Mouse (Mus musculus): ENCODE data around the gene Mrps21. TPM values are rescaled to one million over a fixed set of nuclear protein-coding genes. Genes with fewer than 3 reads are reported as not detected.

The Mrps21 gene
- total and polyA plus RNA-seq, 3 experiments: 251 to 557 (median 317) TPM

DNA sequence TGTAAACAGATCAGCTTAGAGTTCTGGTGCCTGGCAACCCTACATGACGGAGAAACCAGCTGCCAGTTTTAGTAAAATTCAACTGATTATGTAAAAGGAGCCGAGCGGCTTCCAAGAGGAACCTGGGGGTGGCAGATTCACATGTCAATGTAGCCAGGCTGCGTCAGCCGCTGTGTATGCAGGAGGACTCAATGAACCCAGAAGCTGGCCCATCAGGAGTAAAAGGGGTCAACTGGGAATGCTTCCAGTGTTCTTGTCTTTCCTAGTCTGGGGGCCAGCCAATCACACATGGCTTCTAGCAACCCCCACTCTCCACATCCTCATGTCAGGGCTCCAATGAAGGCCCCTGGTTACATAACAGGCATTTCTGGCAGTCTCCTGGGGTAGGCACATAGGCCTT is 6.3 kb downstream of the Mrps21 start:
- TF ChIP-seq MAFK (IDR thresholded peaks at IDR 0.05; ENCODE audit: insufficient replicate concordance, low read length): no peak
- no peak for TF ChIP-seq SMC3 (IDR thresholded peaks at IDR 0.05; ENCODE audit: low read depth, low read length)
- TF ChIP-seq ZNF384 (IDR thresholded peaks at IDR 0.05; ENCODE audit: low read depth, low read length): no peak
- TF ChIP-seq USF2 (conservative IDR thresholded peaks at IDR 0.05; ENCODE audit: low read depth, low read length): no peak
- TF ChIP-seq ZC3H11A (IDR thresholded peaks at IDR 0.05; ENCODE audit: low read depth, low read length): no peak
- no peak for TF ChIP-seq HCFC1 (IDR thresholded peaks at IDR 0.05; ENCODE audit: low read depth, low read length)
- TF ChIP-seq MEF2A (IDR thresholded peaks at IDR 0.05; ENCODE audit: borderline replicate concordance, low read depth, low read length): no peak
- TF ChIP-seq PAX5 (IDR thresholded peaks at IDR 0.05; ENCODE audit: low read length): no peak
- Histone ChIP-seq H3K27ac (ENCODE audit: insufficient read depth, low read depth) (no peak overlapping the region), H3K4me3 (replicated peaks in 1 of 3; ENCODE audit: low read depth in 2 of 3, low read length in 2 of 3, poor library complexity in 1 of 3) (no peak overlapping the region), H3K27me3 (replicated peaks) (no peaks in the 10 kb centered on the region), H3K9me3 (replicated peaks; ENCODE audit: low read length) (no peaks in the 10 kb centered on the region), H3K4me1 (ENCODE audit: control insufficient read depth in 1 of 2, insufficient read depth in 2 of 2) (peaks cover 0 to 7% of the 10 kb centered on the region in 2 experiments; a peak in 2 of 4 replicates), H3K36me3 (replicated peaks in 1 of 2; ENCODE audit: control insufficient read depth in 1 of 2, insufficient read depth in 1 of 2, low read length in 1 of 2) (peaks cover 41 to 81% of the 10 kb centered on the region in 2 experiments), H3K9ac (ENCODE audit: insufficient read depth, low read depth) (no peak overlapping the region), H3K79me2 (replicated peaks; ENCODE audit: control insufficient read depth, extremely low read depth, insufficient read depth, poor library complexity, severe bottlenecking) (peaks cover 11% of the 10 kb centered on the region), H3K4me2 (ENCODE audit: insufficient read depth, low read depth, poor library complexity, severe bottlenecking) (no peak overlapping the region)
- DNase-seq (ENCODE audit: extremely low read depth): no peak
- dilution Hi-C loops (cut with MboI; ENCODE audit: extremely low pct_ligation_motif_present, extremely low pct_unique_long_range_greater_than_20kb, low sequenced_read_pairs): no loop called here
- in situ Hi-C loops (cut with MboI; ENCODE audit: low pct_ligation_motif_present, low pct_unique_long_range_greater_than_20kb, low sequenced_read_pairs): loop anchor here (5.0 kb wide), 1 partner anchor 37 kb away; the partner anchor contains the start of gene Car14

DNA sequence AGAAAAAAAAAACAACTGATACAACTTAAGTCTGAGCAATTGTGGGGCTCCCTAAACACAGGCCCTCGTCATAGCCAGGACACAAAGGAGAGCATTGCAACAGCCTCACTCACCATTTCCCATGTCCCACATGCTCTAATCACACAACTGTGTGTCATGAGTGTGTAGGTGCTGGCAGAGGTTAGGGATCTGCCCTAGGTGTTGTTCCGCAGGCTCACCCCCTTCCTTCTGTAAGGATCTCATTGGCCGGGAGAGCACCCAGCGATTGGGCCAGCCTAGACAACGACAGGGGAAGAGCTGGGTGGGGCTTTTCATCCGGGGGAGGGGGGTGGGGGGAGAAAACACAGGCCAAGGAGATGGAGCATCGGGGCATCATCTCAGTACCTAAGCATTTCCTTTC is 7.7 kb downstream of the Mrps21 start:
- DNase-seq (ENCODE audit: extremely low read depth): no peak
- TF ChIP-seq CTCF (conservative IDR thresholded peaks at IDR 0.05 in 1 of 2, IDR thresholded peaks at IDR 0.05 in 1 of 2; ENCODE audit: low read depth in 2 of 2, low read length in 2 of 2): no peak
- TF ChIP-seq SMC3 (IDR thresholded peaks at IDR 0.05; ENCODE audit: low read depth, low read length): no peak
- no peak for TF ChIP-seq CHD1 (IDR thresholded peaks at IDR 0.05; ENCODE audit: low read depth, low read length)
- no peak for TF ChIP-seq JUN (IDR thresholded peaks at IDR 0.05; ENCODE audit: insufficient read depth, low read depth, low read length)
- TF ChIP-seq GABPA (IDR thresholded peaks at IDR 0.05; ENCODE audit: insufficient replicate concordance, low read depth, low read length): no peak
- TF ChIP-seq USF1 (IDR thresholded peaks at IDR 0.05; ENCODE audit: low read depth, low read length): no peak
- TF ChIP-seq MAX (IDR thresholded peaks at IDR 0.05; ENCODE audit: low read length): no peak
- TF ChIP-seq UBTF (IDR thresholded peaks at IDR 0.05; ENCODE audit: low read depth, low read length): no peak
- TF ChIP-seq BHLHE40 (IDR thresholded peaks at IDR 0.05; ENCODE audit: low read depth, low read length): no peak
- TF ChIP-seq EP300 (IDR thresholded peaks at IDR 0.05; ENCODE audit: low read length): no peak
- no peak for TF ChIP-seq POLR2AphosphoS2 (IDR thresholded peaks at IDR 0.05; ENCODE audit: low read depth, low read length)
- no peak for TF ChIP-seq PAX5 (IDR thresholded peaks at IDR 0.05; ENCODE audit: low read length)
- no peak for TF ChIP-seq KAT2A (IDR thresholded peaks at IDR 0.05; ENCODE audit: insufficient replicate concordance, low read length)
- no peak for TF ChIP-seq RAD21 (IDR thresholded peaks at IDR 0.05; ENCODE audit: low read depth, low read length)
- TF ChIP-seq USF2 (conservative IDR thresholded peaks at IDR 0.05; ENCODE audit: low read depth, low read length): no peak
- no peak for TF ChIP-seq CHD2 (IDR thresholded peaks at IDR 0.05; ENCODE audit: low read length)
- no peak for TF ChIP-seq MAZ (IDR thresholded peaks at IDR 0.05; ENCODE audit: low read depth, low read length)
- Histone ChIP-seq H3K27ac (ENCODE audit: insufficient read depth, low read depth) (no peak overlapping the region), H3K4me1 (ENCODE audit: control insufficient read depth in 1 of 2, insufficient read depth in 2 of 2) (no peaks in the 10 kb centered on the region), H3K36me3 (replicated peaks in 1 of 2; ENCODE audit: control insufficient read depth in 1 of 2, insufficient read depth in 1 of 2, low read length in 1 of 2) (peaks cover 31 to 68% of the 10 kb centered on the region in 2 experiments), H3K27me3 (replicated peaks) (no peaks in the 10 kb centered on the region), H3K4me2 (ENCODE audit: insufficient read depth, low read depth, poor library complexity, severe bottlenecking) (no peak overlapping the region), H3K9me3 (replicated peaks; ENCODE audit: low read length) (no peaks in the 10 kb centered on the region), H3K4me3 (replicated peaks in 1 of 3; ENCODE audit: low read depth in 2 of 3, low read length in 2 of 3, poor library complexity in 1 of 3) (no peak overlapping the region), H3K9ac (ENCODE audit: insufficient read depth, low read depth) (no peak overlapping the region), H3K79me2 (replicated peaks; ENCODE audit: control insufficient read depth, extremely low read depth, insufficient read depth, poor library complexity, severe bottlenecking) (peaks cover 4% of the 10 kb centered on the region)
- dilution Hi-C loops (cut with MboI; ENCODE audit: extremely low pct_ligation_motif_present, extremely low pct_unique_long_range_greater_than_20kb, low sequenced_read_pairs): no loop called here
- in situ Hi-C loops (cut with MboI; ENCODE audit: low pct_ligation_motif_present, low pct_unique_long_range_greater_than_20kb, low sequenced_read_pairs): no loop called here
